Mouse (Mus musculus) stomach, embryonic 14.5 days (tissue): ENCODE measurements around the gene Gm4305. TPM values are rescaled to one million over a fixed set of nuclear protein-coding genes. Genes with fewer than 3 reads are reported as not detected.
"Not testable (repeated sequence)": the region's sequence is repeated elsewhere in the genome, so short reads cannot be mapped to it uniquely, and the experiment has no call there.

Source experiments
- ATAC-seq: fragments of 200-750 bp; cut with Nextera tagmentation; 2 replicates; pipeline ENCODE4 v1.8.0; 2017; ENCODE audit warnings: low read depth, moderate TSS enrichment; ENCODE audit not compliant: insufficient number of reproducible peaks, insufficient read depth, low FRiP score
- H3K27ac ChIP-seq: fragments of 300-500 bp; sonication (generic); 2 replicates; pipeline ENCODE4 v1.5.1; 2014; ENCODE audit warnings: mild to moderate bottlenecking, low read length, moderate library complexity, mixed read lengths
- H3K27me3 ChIP-seq: fragments of 300-500 bp; sonication (generic); 2 replicates; pipeline ENCODE4 v1.6.1; 2014; ENCODE audit warnings: low read length, control low read depth, mixed read lengths; ENCODE audit not compliant: control insufficient read depth, insufficient read depth
- H3K36me3 ChIP-seq: fragments of 300-500 bp; sonication (generic); 2 replicates; pipeline ENCODE4 v1.6.1; 2014; ENCODE audit warnings: mild to moderate bottlenecking, control low read depth, low read length, moderate library complexity, mixed read lengths; ENCODE audit not compliant: control insufficient read depth, insufficient read depth
- H3K4me1 ChIP-seq: fragments of 300-500 bp; sonication (generic); 2 replicates; pipeline ENCODE4 v1.6.1; 2014; ENCODE audit warnings: low read length, control low read depth, mixed read lengths; ENCODE audit not compliant: control insufficient read depth, insufficient read depth
- H3K4me2 ChIP-seq: fragments of 300-500 bp; sonication (generic); replicated peaks from 2 replicates; pipeline ENCODE4 v1.6.1; 2014; ENCODE audit warnings: low read depth, low read length, control low read depth
- H3K4me3 ChIP-seq: fragments of 300-500 bp; sonication (generic); 2 replicates; pipeline ENCODE4 v1.5.1; 2014; ENCODE audit warnings: low read depth, low read length, control low read depth
- H3K9ac ChIP-seq: fragments of 300-500 bp; sonication (generic); replicated peaks from 2 replicates; pipeline ENCODE4 v1.6.1; 2014; ENCODE audit warnings: low read depth, mild to moderate bottlenecking, control low read depth, low read length, moderate library complexity, mixed read lengths
- H3K9me3 ChIP-seq: fragments of 300-500 bp; sonication (generic); 2 replicates; pipeline ENCODE4 v1.6.1; 2016; ENCODE audit warnings: low read depth, low read length, control low read depth; ENCODE audit not compliant: control insufficient read depth
- WGBS: fragments of 180-500 bp; shearing (Covaris S2); extraction: QIAGEN DNeasy Blood & Tissue Kit; methylation state at CpG from one replicate; pipeline ENCODE4 v1.1.7; 2014; 5-methylcytosine and 5-hydroxymethylcytosine counted together
- polyA plus RNA-seq: library from polyadenylated mRNA; unstranded; fragments of >200 nt; fragmentation: Nextera tagmentation; extraction: Ambion mirVana; gene quantifications from 2 replicates; pipeline ENCODE4 v1.2.1, GENCODE M21; 2014

The Gm4305 gene
- not detected in 2 replicates for polyA plus RNA-seq

DNA sequence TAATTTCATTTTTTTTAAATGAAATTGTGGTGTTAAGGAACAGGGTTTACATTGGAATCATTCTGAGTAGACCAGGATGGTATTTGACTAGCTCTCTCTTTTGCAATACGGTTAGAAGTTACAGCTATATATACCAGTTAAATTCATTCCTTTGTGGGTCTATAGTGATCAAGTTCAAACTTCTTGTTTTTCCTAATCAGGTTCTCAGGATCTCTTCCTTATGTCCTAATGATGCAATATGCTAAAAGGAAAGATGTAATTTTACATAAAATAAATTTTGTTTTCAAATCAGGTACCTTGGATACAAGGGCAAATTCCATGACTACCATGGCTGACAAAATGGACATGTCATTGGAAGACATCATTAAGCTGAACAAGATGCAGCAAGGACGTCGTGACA lies at the start of gene Gm4305:
TSS of gene Gm4305 (plus strand) at position 301 of the 400 bp plus-strand sequence.
- not testable (repeated sequence) for H3K27me3 ChIP-seq, H3K27ac ChIP-seq, H3K4me3 ChIP-seq, H3K4me2 ChIP-seq, H3K4me1 ChIP-seq, H3K36me3 ChIP-seq, H3K9me3 ChIP-seq, H3K9ac ChIP-seq, ATAC-seq
- no CpG with 5 or more reads among the region's 3 CpGs for WGBS

DNA sequence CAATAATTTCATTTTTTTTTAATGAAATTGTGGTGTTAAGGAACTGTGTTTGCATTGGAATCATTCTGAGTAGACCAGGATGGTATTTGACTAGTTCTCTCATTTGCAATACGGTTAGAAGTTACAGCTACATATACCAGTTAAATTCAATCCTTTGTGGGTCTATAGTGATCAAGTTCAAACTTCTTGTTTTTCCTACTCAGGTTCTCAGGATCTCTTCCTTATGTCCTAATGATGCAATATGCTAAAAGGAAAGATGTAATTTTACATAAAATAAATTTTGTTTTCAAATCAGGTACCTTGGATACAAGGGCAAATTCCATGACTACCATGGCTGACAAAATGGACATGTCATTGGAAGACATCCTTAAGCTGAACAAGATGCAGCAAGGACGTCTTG lies 15.5 kb upstream of the Gm4305 start, which contains the start of gene Gm4301:
TSS of gene Gm4301 (plus strand) at position 301 of the 400 bp plus-strand sequence.
- H3K9me3 ChIP-seq, H3K4me2 ChIP-seq, H3K27ac ChIP-seq, H3K36me3 ChIP-seq, ATAC-seq, H3K4me1 ChIP-seq, H3K27me3 ChIP-seq, H3K4me3 ChIP-seq, H3K9ac ChIP-seq: not testable (repeated sequence)
- WGBS, result no CpG with 5 or more reads among the region's 2 CpGs

DNA sequence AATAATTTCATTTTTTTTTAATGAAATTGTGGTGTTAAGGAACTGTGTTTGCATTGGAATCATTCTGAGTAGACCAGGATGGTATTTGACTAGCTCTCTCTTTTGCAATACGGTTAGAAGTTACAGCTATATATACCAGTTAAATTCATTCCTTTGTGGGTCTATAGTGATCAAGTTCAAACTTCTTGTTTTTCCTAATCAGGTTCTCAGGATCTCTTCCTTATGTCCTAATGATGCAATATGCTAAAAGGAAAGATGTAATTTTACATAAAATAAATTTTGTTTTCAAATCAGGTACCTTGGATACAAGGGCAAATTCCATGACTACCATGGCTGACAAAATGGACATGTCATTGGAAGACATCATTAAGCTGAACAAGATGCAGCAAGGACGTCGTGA lies 10.4 kb upstream of the Gm4305 start, which contains the start of gene Gm4302:
TSS of gene Gm4302 (plus strand) at position 301 of the 400 bp plus-strand sequence.
- H3K4me1 ChIP-seq, H3K27ac ChIP-seq, H3K27me3 ChIP-seq, ATAC-seq, H3K4me2 ChIP-seq, H3K9ac ChIP-seq, H3K36me3 ChIP-seq, H3K4me3 ChIP-seq, H3K9me3 ChIP-seq: not testable (repeated sequence)
- no CpG with 5 or more reads among the region's 3 CpGs for WGBS

DNA sequence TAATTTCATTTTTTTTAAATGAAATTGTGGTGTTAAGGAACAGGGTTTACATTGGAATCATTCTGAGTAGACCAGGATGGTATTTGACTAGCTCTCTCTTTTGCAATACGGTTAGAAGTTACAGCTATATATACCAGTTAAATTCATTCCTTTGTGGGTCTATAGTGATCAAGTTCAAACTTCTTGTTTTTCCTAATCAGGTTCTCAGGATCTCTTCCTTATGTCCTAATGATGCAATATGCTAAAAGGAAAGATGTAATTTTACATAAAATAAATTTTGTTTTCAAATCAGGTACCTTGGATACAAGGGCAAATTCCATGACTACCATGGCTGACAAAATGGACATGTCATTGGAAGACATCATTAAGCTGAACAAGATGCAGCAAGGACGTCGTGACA lies 5.2 kb upstream of the Gm4305 start, which contains the start of gene Gm4303:
TSS of gene Gm4303 (plus strand) at position 301 of the 400 bp plus-strand sequence.
- ATAC-seq, result not testable (repeated sequence)
- WGBS, result no CpG with 5 or more reads among the region's 3 CpGs

DNA sequence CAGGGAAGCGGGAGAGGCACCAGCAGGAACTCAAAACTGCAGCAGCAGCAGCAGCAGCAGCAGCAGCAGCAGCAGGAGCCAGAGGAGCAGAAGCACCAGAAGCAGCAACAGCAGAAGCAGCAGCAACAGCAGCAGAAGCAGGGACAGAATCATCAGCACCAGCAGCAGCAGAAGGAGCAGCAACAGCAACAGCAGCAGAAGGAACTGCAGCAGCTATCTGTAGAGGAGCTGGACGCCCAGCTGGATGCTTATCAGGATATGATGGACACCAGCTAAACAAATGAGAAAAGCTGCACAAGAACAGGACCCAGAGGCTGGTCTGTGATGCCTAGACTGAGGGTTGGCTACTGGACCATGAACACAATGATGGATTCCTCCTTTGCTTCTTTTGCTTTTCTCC lies 5.9 kb downstream of the Gm4305 start:
- not testable (repeated sequence) for H3K27me3 ChIP-seq, H3K9ac ChIP-seq, H3K4me2 ChIP-seq, H3K4me3 ChIP-seq, H3K27ac ChIP-seq, H3K36me3 ChIP-seq, ATAC-seq, H3K9me3 ChIP-seq, H3K4me1 ChIP-seq
- 27% methylated on average over 1 of the region's 2 CpGs for WGBS

More for the DNA sequence above, 5.2 kb upstream of the Gm4305 start, which contains the start of gene Gm4303:
- not testable (repeated sequence) for H3K27me3 ChIP-seq, H3K9me3 ChIP-seq, H3K4me2 ChIP-seq, H3K4me3 ChIP-seq, H3K36me3 ChIP-seq, H3K27ac ChIP-seq, H3K9ac ChIP-seq, H3K4me1 ChIP-seq

DNA sequence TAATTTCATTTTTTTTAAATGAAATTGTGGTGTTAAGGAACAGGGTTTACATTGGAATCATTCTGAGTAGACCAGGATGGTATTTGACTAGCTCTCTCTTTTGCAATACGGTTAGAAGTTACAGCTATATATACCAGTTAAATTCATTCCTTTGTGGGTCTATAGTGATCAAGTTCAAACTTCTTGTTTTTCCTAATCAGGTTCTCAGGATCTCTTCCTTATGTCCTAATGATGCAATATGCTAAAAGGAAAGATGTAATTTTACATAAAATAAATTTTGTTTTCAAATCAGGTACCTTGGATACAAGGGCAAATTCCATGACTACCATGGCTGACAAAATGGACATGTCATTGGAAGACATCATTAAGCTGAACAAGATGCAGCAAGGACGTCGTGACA lies 10.1 kb downstream of the Gm4305 start, which contains the start of gene Gm4307:
TSS of gene Gm4307 (plus strand) at position 301 of the 400 bp plus-strand sequence.
- H3K9me3 ChIP-seq, H3K4me3 ChIP-seq, H3K27ac ChIP-seq, H3K9ac ChIP-seq, H3K4me2 ChIP-seq, ATAC-seq, H3K36me3 ChIP-seq, H3K4me1 ChIP-seq, H3K27me3 ChIP-seq: not testable (repeated sequence)
- no CpG with 5 or more reads among the region's 3 CpGs for WGBS

DNA sequence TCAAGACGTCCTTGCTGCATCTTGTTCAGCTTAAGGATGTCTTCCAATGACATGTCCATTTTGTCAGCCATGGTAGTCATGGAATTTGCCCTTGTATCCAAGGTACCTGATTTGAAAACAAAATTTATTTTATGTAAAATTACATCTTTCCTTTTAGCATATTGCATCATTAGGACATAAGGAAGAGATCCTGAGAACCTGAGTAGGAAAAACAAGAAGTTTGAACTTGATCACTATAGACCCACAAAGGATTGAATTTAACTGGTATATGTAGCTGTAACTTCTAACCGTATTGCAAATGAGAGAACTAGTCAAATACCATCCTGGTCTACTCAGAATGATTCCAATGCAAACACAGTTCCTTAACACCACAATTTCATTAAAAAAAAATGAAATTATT lies 31.6 kb downstream of the Gm4305 start, which contains the start of gene Gm4312:
TSS of gene Gm4312 (minus strand) at position 101 of the 400 bp plus-strand sequence.
- no CpG with 5 or more reads among the region's 2 CpGs for WGBS
- not testable (repeated sequence) for H3K27ac ChIP-seq, H3K36me3 ChIP-seq, ATAC-seq, H3K9me3 ChIP-seq, H3K4me2 ChIP-seq, H3K4me3 ChIP-seq, H3K27me3 ChIP-seq, H3K4me1 ChIP-seq, H3K9ac ChIP-seq
